Mouse (Mus musculus) midbrain, embryonic 10.5 days (tissue): ENCODE data around the gene Pdzrn4. TPM values are rescaled to one million over a fixed set of nuclear protein-coding genes. Genes with fewer than 3 reads are reported as not detected.

ENCODE experiments used
- DNase-seq: peaks from one replicate; pipeline ENCODE4 v3.0.0-alpha.2; 2017; ENCODE audit warnings: low spot score
- H3K27ac ChIP-seq: fragments of 300-500 bp; sonication (generic); replicated peaks from 2 replicates; pipeline ENCODE4 v1.5.1; 2016; ENCODE audit warnings: mild to moderate bottlenecking
- H3K27me3 ChIP-seq: fragments of 300-500 bp; sonication (generic); 2 replicates; pipeline ENCODE4 v1.6.1; 2016; ENCODE audit warnings: low read depth, mild to moderate bottlenecking; ENCODE audit not compliant: poor library complexity, severe bottlenecking
- H3K36me3 ChIP-seq: fragments of 300-500 bp; sonication (generic); 2 replicates; pipeline ENCODE4 v1.6.1; 2016; ENCODE audit warnings: mild to moderate bottlenecking, moderate library complexity
- H3K4me1 ChIP-seq: fragments of 300-500 bp; sonication (generic); 2 replicates; pipeline ENCODE4 v1.6.1; 2016
- H3K4me3 ChIP-seq: fragments of 300-500 bp; sonication (generic); 2 replicates; pipeline ENCODE4 v1.5.1; 2016; ENCODE audit warnings: mild to moderate bottlenecking, moderate library complexity
- H3K9me3 ChIP-seq: fragments of 300-500 bp; sonication (generic); replicated peaks from 2 replicates; pipeline ENCODE4 v1.6.1; 2016; ENCODE audit warnings: mild to moderate bottlenecking
- WGBS: fragments of 180-500 bp; shearing (Covaris S2); methylation state at CpG from one replicate; pipeline ENCODE4 v1.1.7; 2016; 5-methylcytosine and 5-hydroxymethylcytosine counted together
- polyA plus RNA-seq: library from polyadenylated mRNA; unstranded; fragments of >200 nt; fragmentation: Nextera tagmentation; extraction: Ambion mirVana; gene quantifications from 2 replicates; pipeline ENCODE4 v1.2.1, GENCODE M21; 2016

The Pdzrn4 gene
- polyA plus RNA-seq, 1 experiment from 2014 or later = 6.3 TPM

GRCm38 (mm10) chr15:92610866-92611265 lies 214.2 kb downstream of the Pdzrn4 start:
- no peak for DNase-seq
- Histone ChIP-seq H3K27me3 (no peaks in the 10 kb centered on the region), H3K36me3 (no peaks in the 10 kb centered on the region), H3K4me1 (peaks cover 21% of the 10 kb centered on the region), H3K27ac (no peak overlapping the region), H3K4me3 (no peak overlapping the region), H3K9me3 (no peaks in the 10 kb centered on the region)
- 93% methylated on average over 3 of the region's 3 CpGs for WGBS

DNA sequence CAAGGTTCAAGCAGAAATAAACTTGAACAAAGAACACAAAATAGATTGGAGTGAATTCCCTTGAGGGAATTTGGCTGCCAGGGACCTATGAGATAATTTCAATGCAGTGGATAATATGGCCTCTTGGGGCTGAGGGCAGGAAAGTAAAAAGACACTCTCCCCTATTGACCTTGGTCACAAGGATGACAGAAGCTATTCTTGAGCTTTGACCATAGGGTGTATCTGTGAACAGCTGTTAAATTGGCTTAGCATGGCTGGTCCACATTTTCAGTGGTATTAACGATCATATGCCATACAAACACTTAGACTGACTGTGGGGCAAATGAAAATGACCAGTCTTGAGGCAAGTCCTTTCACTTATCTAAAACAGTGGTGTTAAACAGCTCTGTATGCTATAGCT lies 215.7 kb downstream of the Pdzrn4 start:
- H3K9me3 ChIP-seq = no peaks in the 10 kb centered on the region
- DNase-seq = no peak
- H3K27me3 ChIP-seq = no peaks in the 10 kb centered on the region
- H3K4me1 ChIP-seq = peaks cover 21% of the 10 kb centered on the region
- no peaks in the 10 kb centered on the region for H3K36me3 ChIP-seq
- no peak overlapping the region for H3K27ac ChIP-seq
- WGBS = 55% methylated on average over 1 of the region's 1 CpGs
- no peak overlapping the region for H3K4me3 ChIP-seq

DNA sequence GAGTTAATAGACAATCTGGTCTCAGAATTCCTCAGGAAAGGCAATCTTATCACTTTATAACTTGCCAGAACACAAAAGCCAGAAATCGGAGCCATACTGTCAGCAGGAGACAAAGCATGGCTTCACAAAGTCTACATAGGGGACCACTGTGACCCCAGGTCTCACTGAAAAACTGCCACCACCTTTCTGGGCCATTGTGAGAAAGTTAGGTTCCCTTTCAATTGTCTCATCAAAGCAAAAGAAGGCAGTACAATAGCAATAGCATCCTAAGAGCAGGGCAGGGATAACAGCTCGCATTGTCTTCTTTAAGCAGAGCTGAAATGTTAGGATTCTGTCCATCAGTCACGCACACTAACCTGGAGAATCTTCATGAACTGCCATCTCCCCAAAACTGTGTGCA lies 216.5 kb downstream of the Pdzrn4 start:
- Histone ChIP-seq H3K4me1 (peaks cover 21% of the 10 kb centered on the region), H3K4me3 (no peak overlapping the region), H3K36me3 (no peaks in the 10 kb centered on the region), H3K9me3 (no peaks in the 10 kb centered on the region), H3K27me3 (no peaks in the 10 kb centered on the region), H3K27ac (no peak overlapping the region)
- no peak for DNase-seq
- 71% methylated on average over 3 of the region's 3 CpGs for whole genome bisulfite sequencing

GRCm38 (mm10) chr15:92621731-92622234 lies 225.1 kb downstream of the Pdzrn4 start:
- Histone ChIP-seq H3K36me3 (no peaks in the 10 kb centered on the region), H3K4me3 (no peak overlapping the region), H3K27ac (no peak overlapping the region), H3K27me3 (no peaks in the 10 kb centered on the region), H3K4me1 (no peaks in the 10 kb centered on the region), H3K9me3 (no peaks in the 10 kb centered on the region)
- 97% methylated on average over 9 of the region's 9 CpGs for WGBS
- no peak for DNase-seq

DNA sequence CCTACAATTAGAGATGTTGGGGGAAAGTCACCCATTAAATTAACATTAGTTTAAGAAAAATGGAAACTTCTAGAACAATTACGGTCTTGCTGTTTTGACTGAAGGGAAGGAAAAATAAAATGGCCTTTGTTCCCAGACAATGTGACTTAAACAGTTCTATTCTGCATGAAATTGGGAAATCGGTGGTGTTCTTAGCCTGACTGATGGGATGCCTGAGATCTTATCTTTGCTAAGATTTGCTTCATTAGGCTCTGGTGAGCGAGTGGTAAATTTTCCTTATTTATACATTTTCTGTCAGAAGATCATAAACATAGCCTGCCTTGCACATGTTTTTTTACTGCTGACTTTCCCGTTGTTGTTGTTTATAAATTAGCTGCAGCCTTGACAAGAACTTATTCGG lies 225.6 kb downstream of the Pdzrn4 start:
- no peaks in the 10 kb centered on the region for H3K4me1 ChIP-seq
- WGBS = 86% methylated on average over 5 of the region's 5 CpGs
- H3K4me3 ChIP-seq = no peak overlapping the region
- H3K27ac ChIP-seq = no peak overlapping the region
- no peaks in the 10 kb centered on the region for H3K36me3 ChIP-seq
- no peaks in the 10 kb centered on the region for H3K27me3 ChIP-seq
- DNase-seq = no peak
- no peaks in the 10 kb centered on the region for H3K9me3 ChIP-seq

DNA sequence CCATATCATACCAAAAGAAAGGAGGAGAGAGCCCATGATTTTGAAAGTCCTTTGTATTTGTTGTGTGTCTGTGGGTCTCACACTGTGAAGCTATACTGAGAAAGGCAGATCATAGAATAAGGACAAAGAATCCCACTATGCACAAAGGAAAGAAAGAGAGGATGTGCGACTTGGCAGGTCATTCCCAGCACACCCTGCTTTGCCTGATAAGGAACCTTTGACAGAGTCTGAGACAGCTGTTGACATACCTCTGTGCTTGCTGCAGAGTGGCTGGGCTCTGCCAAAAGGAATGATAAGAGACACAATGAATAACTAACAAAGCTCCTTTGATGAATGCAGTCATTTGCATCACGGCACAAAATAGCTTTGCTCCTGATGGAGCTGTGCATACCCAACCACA lies 232.5 kb downstream of the Pdzrn4 start:
- H3K27me3 ChIP-seq = no peaks in the 10 kb centered on the region
- H3K9me3 ChIP-seq = no peaks in the 10 kb centered on the region
- peaks cover 18% of the 10 kb centered on the region for H3K4me1 ChIP-seq
- H3K27ac ChIP-seq = peak overlapping the region; percentile 46
- H3K4me3 ChIP-seq = no peak overlapping the region
- H3K36me3 ChIP-seq = no peaks in the 10 kb centered on the region
- WGBS = 32% methylated on average over 2 of the region's 2 CpGs
- no peak for DNase-seq

DNA sequence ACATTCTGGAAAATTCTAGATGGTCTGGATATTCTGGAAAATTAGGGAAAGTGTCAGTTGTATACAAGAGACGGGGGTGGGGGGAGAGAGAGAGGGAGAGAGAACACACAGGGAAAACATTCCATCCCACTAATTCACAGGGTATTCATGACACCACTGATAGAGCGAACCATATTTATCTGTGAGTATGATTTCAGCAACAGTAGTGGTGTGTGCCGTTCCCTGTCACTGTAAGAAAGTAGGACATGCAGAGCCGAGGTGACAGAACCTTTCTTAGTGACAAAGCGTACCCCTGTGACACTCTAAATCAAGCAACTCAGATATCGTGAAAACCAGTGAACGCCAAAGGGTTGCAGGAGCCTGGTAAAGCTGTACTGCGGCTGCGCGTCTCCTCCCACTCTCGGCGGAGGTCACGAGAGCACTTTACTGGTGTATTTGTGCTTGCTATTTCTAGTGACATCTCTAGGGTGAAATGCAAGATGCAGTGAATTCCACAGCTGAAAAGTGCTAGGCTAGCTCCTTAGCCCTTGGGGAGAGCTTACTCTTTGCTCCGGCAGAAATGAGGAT lies 237.4 kb downstream of the Pdzrn4 start:
- Histone ChIP-seq H3K9me3 (no peaks in the 10 kb centered on the region), H3K4me1 (peaks cover 9% of the 10 kb centered on the region), H3K27me3 (no peaks in the 10 kb centered on the region), H3K27ac (no peak overlapping the region), H3K36me3 (no peaks in the 10 kb centered on the region), H3K4me3 (no peak overlapping the region)
- 92% methylated on average over 14 of the region's 14 CpGs for WGBS
- DNase-seq = no peak

DNA sequence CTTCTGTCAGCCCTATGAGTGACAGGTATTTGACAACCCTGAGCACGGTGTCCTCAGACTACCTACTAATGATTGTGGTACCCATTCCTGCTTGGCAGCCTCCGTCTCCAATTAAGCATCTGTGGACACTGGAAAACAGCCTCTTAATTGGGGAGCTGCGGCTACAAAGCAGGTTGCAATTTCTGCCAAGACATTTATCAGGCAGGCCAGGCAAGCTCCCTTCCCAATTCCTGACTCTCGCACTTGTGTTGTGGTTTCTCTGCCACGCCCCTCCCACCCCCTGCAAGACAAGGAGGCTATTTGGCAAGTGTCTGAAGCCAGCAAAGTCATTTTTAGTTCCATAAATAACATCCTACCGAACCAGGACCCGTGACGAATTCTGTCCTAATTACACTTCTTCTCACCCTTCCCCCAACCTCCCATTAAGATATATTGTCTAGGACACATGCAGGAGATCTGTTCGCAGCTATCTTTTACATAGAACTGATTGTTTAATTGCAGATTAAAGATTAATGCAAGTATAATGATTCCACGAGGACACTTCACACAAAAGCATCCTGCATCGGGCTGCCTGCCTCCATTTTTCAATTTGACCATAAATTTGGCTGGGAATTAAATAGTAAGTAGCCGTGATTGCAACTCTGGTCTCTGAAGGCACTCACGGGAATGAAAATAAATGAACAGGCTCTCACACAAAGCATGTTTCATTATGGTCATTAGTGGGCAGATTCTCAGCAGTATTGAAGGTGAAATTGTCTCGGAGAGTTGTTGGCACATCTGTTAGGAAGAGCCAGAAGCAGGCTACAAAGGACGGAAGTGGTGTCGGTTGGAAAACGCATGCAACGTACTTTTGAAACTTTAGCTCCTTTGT lies 243.8 kb downstream of the Pdzrn4 start:
- Histone ChIP-seq H3K4me3 (no peak overlapping the region), H3K27ac (no peak overlapping the region), H3K4me1 (no peaks in the 10 kb centered on the region), H3K27me3 (no peaks in the 10 kb centered on the region), H3K9me3 (no peaks in the 10 kb centered on the region), H3K36me3 (no peaks in the 10 kb centered on the region)
- no peak for DNase-seq
- WGBS = 91% methylated on average over 18 of the region's 18 CpGs

DNA sequence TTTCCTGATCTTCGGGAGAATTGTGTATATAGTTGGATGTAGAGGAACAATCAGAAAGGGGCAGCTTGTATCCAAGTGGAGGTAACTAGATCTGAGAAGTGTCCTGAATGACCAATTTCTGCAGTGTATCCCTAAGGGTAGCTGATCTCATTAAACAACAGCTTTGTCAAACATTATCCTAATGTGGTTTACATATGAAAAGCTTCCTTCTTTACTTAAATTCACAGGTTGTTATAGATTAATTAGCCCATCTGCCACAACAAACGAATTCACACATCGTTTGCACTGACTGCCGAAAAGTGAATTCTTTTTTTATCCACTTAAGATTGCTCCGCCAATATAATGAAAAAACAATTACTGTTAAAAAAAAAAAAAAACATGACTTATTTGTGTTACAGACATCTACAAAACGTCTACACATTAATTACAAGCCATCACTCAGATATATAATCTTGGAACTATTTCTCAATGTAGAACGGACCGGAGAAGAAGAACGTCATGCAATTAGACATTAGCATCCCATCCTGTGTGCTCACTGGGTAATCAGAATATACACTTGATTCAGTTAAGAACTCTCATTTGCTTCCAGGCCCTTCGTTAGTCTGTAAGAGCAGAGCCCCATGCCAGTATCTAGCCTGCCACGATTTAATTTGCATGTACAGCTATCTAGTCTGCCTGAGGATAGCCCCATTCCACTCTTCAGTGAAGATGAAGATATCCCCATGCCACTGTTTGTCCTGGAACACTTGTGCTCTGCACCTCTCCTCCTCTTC lies 274.8 kb downstream of the Pdzrn4 start:
- DNase-seq = no peak
- no peaks in the 10 kb centered on the region for H3K36me3 ChIP-seq
- 92% methylated on average over 11 of the region's 11 CpGs for WGBS
- H3K27ac ChIP-seq = no peak overlapping the region
- no peaks in the 10 kb centered on the region for H3K27me3 ChIP-seq
- H3K9me3 ChIP-seq = no peaks in the 10 kb centered on the region
- no peaks in the 10 kb centered on the region for H3K4me1 ChIP-seq
- no peak overlapping the region for H3K4me3 ChIP-seq

DNA sequence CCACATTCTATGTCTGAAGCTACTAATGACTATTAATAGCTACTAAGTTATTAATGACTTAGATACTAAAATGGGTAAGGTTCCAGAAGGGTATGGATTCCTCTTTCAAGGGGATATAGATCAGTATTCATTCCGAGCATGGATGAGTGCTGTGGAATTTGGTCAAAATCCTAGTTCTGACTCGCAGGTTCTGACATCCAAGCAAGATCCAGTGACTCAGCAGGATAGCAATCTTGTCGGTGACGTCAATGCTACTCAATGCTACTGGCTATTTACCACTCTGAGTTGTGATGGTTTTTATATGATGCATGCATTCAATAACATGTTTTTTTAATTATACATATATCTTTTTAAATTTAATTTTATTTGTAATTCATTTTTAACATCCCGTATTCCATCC lies 279.4 kb downstream of the Pdzrn4 start:
- Histone ChIP-seq H3K9me3 (no peaks in the 10 kb centered on the region), H3K27ac (no peak overlapping the region), H3K4me3 (no peak overlapping the region), H3K36me3 (no peaks in the 10 kb centered on the region), H3K4me1 (no peaks in the 10 kb centered on the region), H3K27me3 (no peaks in the 10 kb centered on the region)
- WGBS = 87% methylated on average over 5 of the region's 5 CpGs
- no peak for DNase-seq

GRCm38 (mm10) chr15:92678377-92678776 lies 281.7 kb downstream of the Pdzrn4 start:
- no peaks in the 10 kb centered on the region for H3K4me1 ChIP-seq
- 82% methylated on average over 6 of the region's 6 CpGs for WGBS
- no peaks in the 10 kb centered on the region for H3K36me3 ChIP-seq
- H3K4me3 ChIP-seq = no peak overlapping the region
- H3K27me3 ChIP-seq = no peaks in the 10 kb centered on the region
- H3K27ac ChIP-seq = no peak overlapping the region
- DNase-seq = no peak
- H3K9me3 ChIP-seq = no peaks in the 10 kb centered on the region

GRCm38 (mm10) chr15:92679541-92679940 lies 282.9 kb downstream of the Pdzrn4 start:
- Histone ChIP-seq H3K9me3 (no peaks in the 10 kb centered on the region), H3K4me1 (no peaks in the 10 kb centered on the region), H3K27ac (no peak overlapping the region), H3K27me3 (no peaks in the 10 kb centered on the region), H3K4me3 (no peak overlapping the region), H3K36me3 (no peaks in the 10 kb centered on the region)
- 95% methylated on average over 6 of the region's 6 CpGs for WGBS
- DNase-seq = no peak
